Mouse (Mus musculus) kidney, embryonic 16.5 days (tissue): ENCODE data around the gene Car12. TPM values are rescaled to one million over a fixed set of nuclear protein-coding genes. Genes with fewer than 3 reads are reported as not detected.

ENCODE experiments used
- ATAC-seq: fragments of 200-750 bp; cut with Nextera tagmentation; 2 replicates; pipeline ENCODE4 v1.8.0; 2017; ENCODE audit warnings: moderate TSS enrichment; ENCODE audit not compliant: low FRiP score, low TSS enrichment
- H3K27ac ChIP-seq: fragments of 300-500 bp; sonication (generic); 2 replicates; pipeline ENCODE4 v1.5.1; 2014; ENCODE audit warnings: low read length
- H3K27me3 ChIP-seq: fragments of 300-500 bp; sonication (generic); 2 replicates; pipeline ENCODE4 v1.6.1; 2014; ENCODE audit warnings: low read length, control low read depth, mixed read lengths; ENCODE audit not compliant: insufficient read depth
- H3K36me3 ChIP-seq: fragments of 300-500 bp; sonication (generic); 2 replicates; pipeline ENCODE4 v1.6.1; 2014; ENCODE audit warnings: low read length, control low read depth, mixed read lengths; ENCODE audit not compliant: insufficient read depth
- H3K4me1 ChIP-seq: fragments of 300-500 bp; sonication (generic); 2 replicates; pipeline ENCODE4 v1.6.1; 2014; ENCODE audit warnings: low read length, control low read depth, mixed read lengths; ENCODE audit not compliant: insufficient read depth
- H3K4me2 ChIP-seq: fragments of 300-500 bp; sonication (generic); replicated peaks from 2 replicates; pipeline ENCODE4 v1.6.1; 2014; ENCODE audit warnings: low read depth, low read length
- H3K4me3 ChIP-seq: fragments of 300-500 bp; sonication (generic); 2 replicates; pipeline ENCODE4 v1.5.1; 2014; ENCODE audit warnings: mild to moderate bottlenecking, low read length
- H3K9ac ChIP-seq: fragments of 300-500 bp; sonication (generic); replicated peaks from 2 replicates; pipeline ENCODE4 v1.6.1; 2014; ENCODE audit warnings: low read length
- H3K9me3 ChIP-seq: fragments of 300-500 bp; sonication (generic); 2 replicates; pipeline ENCODE4 v1.6.1; 2016; ENCODE audit warnings: low read length, control low read depth
- WGBS: fragments of 180-500 bp; shearing (Covaris S2); extraction: QIAGEN DNeasy Blood & Tissue Kit; methylation state at CpG from one replicate; pipeline ENCODE4 v1.1.7; 2014; 5-methylcytosine and 5-hydroxymethylcytosine counted together
- polyA plus RNA-seq: library from polyadenylated mRNA; unstranded; fragments of >200 nt; fragmentation: Nextera tagmentation; extraction: Ambion mirVana; gene quantifications from 2 replicates; pipeline ENCODE4 v1.2.1, GENCODE M21; 2015

Car12 gene
- 27.7 and 30.7 TPM in 2 replicates for polyA plus RNA-seq

DNA sequence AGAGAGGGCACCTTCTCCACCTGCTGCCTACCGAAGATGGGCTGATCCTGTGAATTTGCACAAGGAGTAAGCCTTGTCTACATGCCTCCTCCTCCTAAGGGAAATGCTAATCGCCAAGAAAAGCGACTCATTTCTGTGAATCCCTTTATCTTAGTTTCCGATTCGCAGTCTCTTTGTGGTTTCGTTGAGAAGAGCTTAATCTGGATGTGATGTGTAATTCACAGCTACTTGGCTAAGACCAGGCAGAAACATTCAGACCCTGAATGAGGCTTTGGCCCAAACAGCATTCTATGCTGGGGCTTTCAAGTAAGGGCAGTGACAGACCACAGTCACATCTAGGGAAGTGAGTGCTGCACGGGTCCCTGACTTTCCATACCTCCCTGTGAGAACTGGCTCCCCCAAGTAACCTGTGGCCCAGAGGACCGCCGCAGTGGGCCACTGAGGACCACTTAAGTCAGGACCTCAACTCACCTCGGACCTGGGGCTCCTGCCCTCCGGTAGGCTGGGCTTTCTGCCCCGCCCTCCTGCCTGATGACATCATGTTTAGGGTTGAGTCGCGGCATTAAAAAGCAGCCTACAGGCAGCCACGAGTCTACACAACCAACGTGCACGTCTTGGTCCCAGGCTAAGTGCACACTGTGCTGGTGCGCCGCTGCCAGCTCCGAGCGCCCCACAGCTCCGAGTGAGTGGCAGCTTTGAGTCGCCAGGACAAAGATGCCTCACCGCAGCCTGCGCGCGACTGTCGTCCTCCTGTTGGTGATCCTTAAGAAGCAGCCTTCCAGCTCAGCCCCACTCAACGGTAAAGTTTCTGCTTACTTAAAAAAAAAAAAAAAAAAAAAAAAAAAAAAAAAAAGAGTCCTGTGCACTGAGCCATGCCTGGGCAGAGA is at the start of gene Car12:
Car12 (plus strand) TSS at position 552 of the 887 bp plus-strand sequence.
- WGBS, result 15% methylated on average over 29 of the region's 29 CpGs
- H3K4me1 ChIP-seq, result peaks cover 21% of the 10 kb centered on the region
- peak within 1 kb of the TSS; percentile 86 for H3K4me2 ChIP-seq
- no peak within 1 kb of the TSS; the same call in 1 of the 2 replicates for H3K27ac ChIP-seq
- peak within 1 kb of the TSS; percentile 51 for H3K4me3 ChIP-seq
- no peaks in the 10 kb centered on the region for H3K9me3 ChIP-seq
- peak within 1 kb of the TSS; percentile 62 for H3K9ac ChIP-seq
- no peaks in the 10 kb centered on the region for H3K27me3 ChIP-seq
- peak; percentile 60 for ATAC-seq
- no peaks in the 10 kb centered on the region for H3K36me3 ChIP-seq

GRCm38 (mm10) chr9:66663764-66664163 is 49.7 kb upstream of the Car12 start:
- Histone ChIP-seq H3K36me3 (no peaks in the 10 kb centered on the region), H3K4me1 (0 out of 2 replicates have a peak, but pooled peaks cover 4% of the 10 kb centered on the region), H3K9me3 (peaks cover 4% of the 10 kb centered on the region), H3K9ac (no peak overlapping the region), H3K27me3 (no peaks in the 10 kb centered on the region), H3K4me3 (no peak overlapping the region), H3K4me2 (no peak overlapping the region), H3K27ac (no peak overlapping the region)
- no peak for ATAC-seq
- WGBS, result 81% methylated on average over 3 of the region's 3 CpGs

DNA sequence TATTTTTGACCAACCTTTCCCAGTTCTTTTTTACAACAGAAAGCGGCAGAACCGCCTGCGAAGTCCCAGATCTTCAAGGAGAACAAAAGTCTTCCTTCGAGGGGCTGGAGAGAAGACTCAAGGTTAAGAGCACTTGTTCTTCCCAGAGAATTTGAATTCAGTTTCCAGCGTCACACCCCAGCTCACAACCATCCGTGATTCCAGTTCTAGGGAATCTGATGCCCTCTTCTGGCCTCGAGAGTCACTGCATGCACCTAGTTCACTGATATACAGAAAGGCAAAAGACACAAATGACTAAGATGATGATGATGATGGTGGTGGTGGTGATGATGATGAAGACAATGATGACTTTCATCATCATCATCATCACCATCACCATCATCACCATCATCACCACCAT is 48.9 kb upstream of the Car12 start:
- H3K4me2 ChIP-seq, result no peak overlapping the region
- 89% methylated on average over 7 of the region's 7 CpGs for WGBS
- no peak overlapping the region for H3K4me3 ChIP-seq
- no peaks in the 10 kb centered on the region for H3K36me3 ChIP-seq
- H3K27me3 ChIP-seq, result no peaks in the 10 kb centered on the region
- H3K27ac ChIP-seq, result no peak overlapping the region
- no peak overlapping the region for H3K9ac ChIP-seq
- peaks cover 4% of the 10 kb centered on the region for H3K9me3 ChIP-seq
- ATAC-seq, result no peak
- H3K4me1 ChIP-seq, result 0 out of 2 replicates have a peak, but pooled peaks cover 5% of the 10 kb centered on the region

DNA sequence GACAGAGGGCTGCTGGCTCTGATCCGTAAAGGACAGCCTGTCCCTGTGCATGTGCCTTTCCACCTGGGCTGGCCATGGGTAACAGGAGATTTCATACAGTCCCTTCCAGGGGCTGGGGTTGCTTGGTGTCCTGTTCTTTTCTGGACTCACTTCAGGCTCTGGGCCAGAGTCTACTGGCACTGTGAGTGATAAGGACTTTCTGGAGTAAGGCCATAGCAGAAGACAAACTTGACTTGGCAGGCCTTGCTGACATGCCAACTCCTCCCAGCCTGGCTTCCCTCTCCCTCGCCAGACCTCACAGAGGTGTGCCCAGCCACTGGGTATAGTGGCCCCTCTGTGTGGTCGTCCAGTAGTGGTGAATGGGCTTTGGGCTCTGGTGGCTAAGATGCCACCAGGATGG is 47.3 kb upstream of the Car12 start:
- no peak overlapping the region for H3K27ac ChIP-seq
- 76% methylated on average over 3 of the region's 3 CpGs for WGBS
- 0 out of 2 replicates have a peak, but pooled peaks cover 8% of the 10 kb centered on the region for H3K4me1 ChIP-seq
- H3K4me3 ChIP-seq, result no peak overlapping the region
- peaks cover 4% of the 10 kb centered on the region for H3K9me3 ChIP-seq
- H3K36me3 ChIP-seq, result no peaks in the 10 kb centered on the region
- no peak overlapping the region for H3K4me2 ChIP-seq
- ATAC-seq, result no peak
- no peaks in the 10 kb centered on the region for H3K27me3 ChIP-seq
- H3K9ac ChIP-seq, result no peak overlapping the region

GRCm38 (mm10) chr9:66667046-66667445 is 46.4 kb upstream of the Car12 start:
- Histone ChIP-seq H3K9me3 (peaks cover 4% of the 10 kb centered on the region), H3K4me3 (no peak overlapping the region), H3K9ac (no peak overlapping the region), H3K4me2 (no peak overlapping the region), H3K27ac (0 out of 2 replicates have a peak overlapping the region, but pooled peaks have one; percentile 16), H3K27me3 (no peaks in the 10 kb centered on the region), H3K4me1 (0 out of 2 replicates have a peak, but pooled peaks cover 8% of the 10 kb centered on the region), H3K36me3 (no peaks in the 10 kb centered on the region)
- WGBS, result 59% methylated on average over 6 of the region's 6 CpGs
- ATAC-seq, result peak; percentile 49

GRCm38 (mm10) chr9:66667868-66668267 is 45.6 kb upstream of the Car12 start:
- Histone ChIP-seq H3K4me2 (no peak overlapping the region), H3K4me1 (0 out of 2 replicates have a peak, but pooled peaks cover 8% of the 10 kb centered on the region), H3K27me3 (no peaks in the 10 kb centered on the region), H3K9me3 (peaks cover 4% of the 10 kb centered on the region), H3K9ac (no peak overlapping the region), H3K4me3 (no peak overlapping the region), H3K36me3 (no peaks in the 10 kb centered on the region), H3K27ac (no peak overlapping the region)
- no peak for ATAC-seq
- WGBS, result 91% methylated on average over 4 of the region's 4 CpGs

DNA sequence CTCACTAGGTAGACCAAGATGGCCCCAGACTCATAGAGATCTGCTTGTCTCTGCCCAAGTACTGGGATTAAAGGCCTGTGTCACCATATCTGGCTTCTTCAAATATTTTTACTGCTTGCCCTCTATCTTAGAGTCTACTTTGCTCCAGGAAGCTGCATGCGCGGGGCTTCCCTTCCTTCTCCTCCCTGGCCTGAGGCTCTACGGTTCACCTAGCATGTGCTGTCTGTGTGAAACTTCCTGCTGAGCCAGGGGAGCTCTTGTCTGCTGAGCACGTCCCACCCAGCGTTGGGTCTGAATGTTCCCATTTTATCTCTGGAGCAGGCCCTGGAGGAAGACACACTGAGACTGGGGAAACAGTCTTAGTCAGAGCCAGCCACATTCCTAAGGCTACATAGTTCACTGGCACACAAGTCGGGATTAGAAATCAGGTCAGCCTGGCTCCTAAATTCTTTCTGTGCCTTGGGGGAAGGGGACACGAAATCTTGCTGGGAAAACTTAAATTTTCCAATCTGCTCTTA is 43.9 kb upstream of the Car12 start:
- Histone ChIP-seq H3K9me3 (peaks cover under 1% of the 10 kb centered on the region; the same call in 1 of the 2 replicates), H3K27me3 (no peaks in the 10 kb centered on the region)
- ATAC-seq, result no peak

GRCm38 (mm10) chr9:66673771-66674170 is 39.7 kb upstream of the Car12 start:
- no peak overlapping the region for H3K4me2 ChIP-seq
- no peak overlapping the region for H3K4me3 ChIP-seq
- WGBS, result 70% methylated on average over 2 of the region's 2 CpGs
- no peak overlapping the region for H3K27ac ChIP-seq
- H3K27me3 ChIP-seq, result no peaks in the 10 kb centered on the region
- H3K9me3 ChIP-seq, result peaks cover 5% of the 10 kb centered on the region; the same call in 1 of the 2 replicates
- H3K9ac ChIP-seq, result no peak overlapping the region
- ATAC-seq, result no peak
- H3K4me1 ChIP-seq, result 0 out of 2 replicates have a peak, but pooled peaks cover 4% of the 10 kb centered on the region
- H3K36me3 ChIP-seq, result no peaks in the 10 kb centered on the region

More for the DNA sequence above, 43.9 kb upstream of the Car12 start:
- Histone ChIP-seq H3K9ac (no peak overlapping the region), H3K4me3 (no peak overlapping the region), H3K36me3 (no peaks in the 10 kb centered on the region), H3K27ac (0 out of 2 replicates have a peak overlapping the region, but pooled peaks have one; percentile 17), H3K4me1 (0 out of 2 replicates have a peak, but pooled peaks cover 8% of the 10 kb centered on the region), H3K4me2 (no peak overlapping the region)
- WGBS, result 42% methylated on average over 7 of the region's 7 CpGs

- Histone ChIP-seq H3K4me3 (no peak overlapping the region), H3K9me3 (peaks cover 5% of the 10 kb centered on the region; the same call in 1 of the 2 replicates), H3K36me3 (no peaks in the 10 kb centered on the region), H3K9ac (no peak overlapping the region), H3K27ac (no peak overlapping the region), H3K27me3 (no peaks in the 10 kb centered on the region), H3K4me1 (no peaks in the 10 kb centered on the region), H3K4me2 (no peak overlapping the region)
- ATAC-seq, result no peak
- 82% methylated on average over 1 of the region's 1 CpGs for WGBS
Measured at GRCm38 (mm10) chr9:66675566-66675965, 37.9 kb upstream of the Car12 start.
